Mouse (Mus musculus): ENCODE data around the gene Nog.

- TF ChIP-seq CTCF (IDR thresholded peaks at IDR 0.05; ENCODE audit: low read depth) (no peak), EP300 (IDR thresholded peaks at IDR 0.05; ENCODE audit: low read depth) (no peak)
These were observed 15.6 kb upstream of the Nog start for GRCm38 (mm10) chr11:89317757-89318156.
